Mouse (Mus musculus) CD4-positive helper T cell, adult 2 months (primary cell): ENCODE data around the gene Nkg7.
"Not testable (repeated sequence)": the region's sequence is repeated elsewhere in the genome, so short reads cannot be mapped to it uniquely, and the experiment has no call there.

Experiments used
- DNase-seq: peaks from one replicate; pipeline ENCODE4 v3.0.0-alpha.2; 2012; ENCODE audit warnings: low read depth, missing footprints, low spot score

The Nkg7 gene

DNA sequence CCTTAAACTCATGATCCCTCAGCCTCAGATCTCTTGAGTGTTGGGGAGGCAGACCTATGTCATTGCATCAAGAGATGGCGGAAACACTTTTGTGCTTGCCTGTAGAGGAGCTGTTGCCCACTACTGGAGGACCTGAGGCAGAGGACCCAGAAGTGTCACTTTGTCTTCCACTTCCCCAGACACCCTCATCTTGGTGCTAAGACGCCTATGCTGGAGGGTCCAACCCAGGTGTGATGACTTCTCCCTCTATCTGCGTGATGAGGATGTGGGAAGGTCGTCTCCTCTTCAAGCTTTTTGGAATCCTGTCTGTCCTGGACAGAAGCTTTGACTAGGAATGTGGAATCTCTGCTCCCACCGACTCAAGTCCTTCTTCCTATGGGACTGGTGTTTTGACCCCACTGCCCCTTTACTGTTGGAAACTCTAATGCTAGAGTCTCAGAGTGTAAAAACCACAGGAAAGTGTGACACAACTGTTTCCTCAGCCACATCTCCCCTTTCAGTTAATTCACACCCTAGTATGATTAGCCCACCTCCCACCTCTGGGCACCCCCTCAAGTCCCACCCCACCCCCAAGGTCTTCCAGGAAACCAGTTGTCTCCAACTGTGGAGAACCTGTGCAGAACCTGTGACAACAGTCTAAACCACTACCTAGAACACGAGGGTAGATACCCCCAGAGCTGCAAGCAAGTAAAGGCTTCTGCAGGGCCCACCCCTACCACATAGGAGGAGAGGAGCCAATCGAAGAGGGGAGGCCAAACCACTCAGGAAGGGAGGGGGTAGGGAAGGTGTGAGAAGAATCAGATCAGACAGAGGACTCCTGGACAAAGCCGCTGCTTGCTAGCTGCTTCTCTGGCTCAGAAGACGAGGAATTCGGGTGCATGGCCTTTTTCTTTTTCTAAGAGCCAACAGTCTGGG is at the start of gene Nkg7:
Gene Nkg7 (plus strand): TSS at position 733 of the 915 bp plus-strand sequence.
- DNase-seq: peak; percentile 67

DNA sequence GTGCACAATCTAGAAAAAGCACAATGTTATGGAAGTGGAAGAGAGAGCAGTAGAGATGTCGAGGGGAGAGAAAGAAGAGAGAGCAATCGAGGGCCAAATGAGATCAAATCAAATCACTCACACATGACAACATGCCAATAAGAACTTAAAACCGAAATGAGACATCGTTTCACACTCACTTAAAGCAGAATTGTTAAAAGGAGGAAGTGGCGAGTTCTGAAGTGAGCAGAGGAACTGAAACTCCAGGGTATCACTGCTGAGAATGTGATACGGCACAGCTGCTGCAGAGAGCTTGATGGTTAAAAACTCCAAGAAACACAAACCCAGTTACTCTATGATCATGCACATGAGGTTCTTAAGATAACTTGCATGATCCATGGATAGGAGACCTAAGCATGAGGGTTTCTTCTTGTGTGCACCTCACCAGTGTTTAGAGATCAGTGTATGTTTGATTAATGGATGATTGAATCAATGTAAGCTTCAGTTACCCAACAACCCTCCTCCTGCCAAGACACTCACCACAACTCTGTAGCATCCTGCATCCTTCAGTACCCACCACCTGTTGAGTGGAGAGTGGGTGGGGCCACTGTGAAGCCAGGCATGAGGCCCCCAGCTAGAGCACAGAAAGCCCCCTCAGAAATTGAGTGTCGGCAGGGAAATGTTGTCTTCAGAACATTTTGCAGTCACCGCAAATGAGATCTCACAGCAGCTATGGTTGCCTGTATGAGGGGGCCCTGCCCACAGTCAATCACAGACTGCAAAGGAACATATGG is 44.3 kb upstream of the Nkg7 start:
- DNase-seq: no peak

DNA sequence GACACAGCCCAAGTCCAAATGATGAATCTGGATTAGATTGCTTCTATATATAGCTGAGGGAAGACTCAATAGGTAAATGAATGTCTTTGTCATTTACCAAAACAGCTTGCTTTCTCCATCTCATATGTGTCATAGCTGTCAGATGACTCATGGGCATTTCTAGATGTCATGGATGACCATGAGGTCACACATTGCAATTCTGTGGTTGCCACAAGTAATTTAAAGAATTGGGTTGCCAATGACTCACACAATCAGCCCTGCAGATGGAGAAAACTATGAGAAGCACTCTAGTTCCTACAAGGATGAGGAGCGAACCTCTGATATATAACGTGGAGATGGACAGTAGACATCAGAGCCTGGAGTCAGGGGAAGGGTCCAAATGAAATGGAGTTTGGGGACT is 37.4 kb upstream of the Nkg7 start:
- no peak for DNase-seq

DNA sequence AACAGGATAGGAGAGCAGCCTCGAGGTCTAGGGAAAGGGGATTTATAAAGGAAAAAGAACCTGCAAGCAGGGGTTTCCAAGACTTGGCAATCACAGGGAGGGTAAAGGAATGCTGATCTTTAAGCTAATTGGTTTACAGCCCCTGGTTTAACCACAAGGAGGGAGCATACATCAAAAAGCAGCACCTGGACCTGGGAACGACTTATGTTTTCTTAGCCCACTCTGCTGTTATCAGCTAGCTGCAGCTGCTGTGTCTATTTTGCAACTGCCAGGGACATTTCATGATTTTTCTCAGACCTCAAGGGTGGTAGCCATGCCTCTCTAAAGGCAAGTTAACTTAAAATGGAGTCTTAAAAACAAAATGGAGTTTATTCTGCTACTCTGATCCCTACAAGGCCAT is 34.2 kb upstream of the Nkg7 start:
- no peak for DNase-seq

DNA sequence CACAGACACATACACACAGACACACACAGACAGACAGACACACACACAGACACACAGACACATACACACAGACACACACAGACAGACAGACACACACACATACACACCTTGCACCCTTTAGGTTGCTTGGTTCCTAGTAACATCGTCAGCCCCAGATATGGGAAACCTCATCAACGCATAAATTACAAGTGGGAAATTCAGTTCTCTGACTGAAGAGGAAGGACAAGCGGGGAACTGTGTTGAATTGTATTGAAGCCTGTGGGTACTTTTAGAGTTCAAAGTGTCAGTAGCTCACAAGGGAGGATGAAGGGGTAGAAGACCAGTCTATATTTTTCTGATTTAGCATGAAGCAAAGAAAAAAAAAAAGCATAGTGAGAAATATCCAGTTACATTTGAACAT is 29.3 kb upstream of the Nkg7 start:
- no peak for DNase-seq

DNA sequence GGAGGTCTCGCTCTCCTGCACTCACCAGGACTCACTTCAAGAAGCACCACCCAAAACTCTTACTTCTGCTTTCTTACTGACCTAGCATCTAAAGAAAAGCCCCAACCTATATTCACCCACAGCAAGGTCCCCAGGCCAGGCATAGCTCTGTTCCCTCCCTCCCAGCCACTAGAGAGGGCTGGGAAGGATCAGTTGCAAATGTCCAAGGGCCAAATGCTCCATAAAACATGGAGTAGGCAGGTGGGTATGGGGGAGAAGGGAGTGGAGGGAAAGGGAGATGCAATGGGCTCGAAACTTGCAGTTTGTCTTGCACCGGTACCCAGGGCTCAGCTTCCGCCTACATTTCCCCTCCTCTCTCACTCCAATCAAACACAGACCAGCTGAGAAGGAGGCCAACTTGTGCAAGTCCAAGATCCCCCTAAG is 28.7 kb upstream of the Nkg7 start, which contains the start of gene Siglecg:
Gene Siglecg (plus strand): TSS at position 74 of the 423 bp plus-strand sequence.
- DNase-seq: no peak

DNA sequence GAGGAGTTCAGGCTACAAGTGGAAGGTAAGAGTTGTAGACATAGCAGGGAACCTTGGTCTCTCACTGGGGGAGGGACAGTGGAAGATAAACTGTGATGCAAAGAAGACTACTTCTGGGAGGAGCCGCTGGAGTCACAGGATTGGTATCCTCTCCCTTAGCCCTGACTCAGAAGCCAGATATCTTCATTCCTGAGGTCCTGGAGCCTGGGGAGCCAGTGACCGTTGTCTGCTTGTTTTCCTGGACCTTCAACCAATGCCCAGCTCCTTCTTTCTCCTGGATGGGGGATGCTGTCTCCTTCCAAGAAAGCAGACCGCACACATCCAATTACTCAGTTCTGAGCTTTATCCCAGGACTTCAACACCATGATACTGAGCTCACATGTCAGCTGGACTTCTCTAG is 27.8 kb upstream of the Nkg7 start:
- no peak for DNase-seq

DNA sequence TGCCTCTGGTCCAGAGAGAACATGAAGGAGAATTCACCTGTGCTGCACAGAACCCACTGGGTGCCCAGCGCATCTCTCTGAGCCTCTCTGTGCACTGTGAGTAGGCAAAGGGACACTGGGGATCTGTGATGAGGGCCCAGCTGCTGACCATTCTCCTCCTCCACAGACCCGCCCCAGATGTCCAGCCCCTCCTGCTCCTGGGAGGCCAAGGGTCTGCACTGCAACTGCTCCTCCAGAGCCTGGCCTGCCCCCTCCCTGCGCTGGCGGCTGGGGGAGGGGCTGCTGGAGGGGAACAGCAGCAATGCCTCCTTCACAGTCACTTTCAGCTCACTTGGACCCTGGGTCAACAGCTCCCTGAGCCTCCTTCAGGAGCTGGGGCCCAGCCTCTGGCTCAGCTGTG is 25.1 kb upstream of the Nkg7 start:
- DNase-seq: not testable (repeated sequence)

DNA sequence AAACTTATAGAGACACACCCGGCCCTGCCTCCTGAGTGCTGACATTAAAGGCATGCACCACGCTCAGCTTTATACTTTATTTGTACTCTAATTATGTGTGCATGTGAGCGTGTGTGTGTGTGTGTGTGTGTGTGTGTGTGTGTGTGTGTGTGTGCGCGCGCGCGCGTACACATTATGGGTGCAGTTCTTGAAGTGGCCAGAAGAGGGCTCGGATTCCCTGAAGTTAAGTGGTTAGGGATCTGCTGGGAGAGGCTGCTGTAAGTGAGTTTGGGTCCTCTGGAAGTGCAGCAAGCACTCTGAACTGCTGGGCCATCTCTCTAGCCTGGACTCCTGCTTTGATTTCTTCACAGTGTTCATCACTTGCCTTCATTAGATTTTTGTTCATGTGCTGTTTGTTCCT is 19.6 kb upstream of the Nkg7 start:
- no peak for DNase-seq

DNA sequence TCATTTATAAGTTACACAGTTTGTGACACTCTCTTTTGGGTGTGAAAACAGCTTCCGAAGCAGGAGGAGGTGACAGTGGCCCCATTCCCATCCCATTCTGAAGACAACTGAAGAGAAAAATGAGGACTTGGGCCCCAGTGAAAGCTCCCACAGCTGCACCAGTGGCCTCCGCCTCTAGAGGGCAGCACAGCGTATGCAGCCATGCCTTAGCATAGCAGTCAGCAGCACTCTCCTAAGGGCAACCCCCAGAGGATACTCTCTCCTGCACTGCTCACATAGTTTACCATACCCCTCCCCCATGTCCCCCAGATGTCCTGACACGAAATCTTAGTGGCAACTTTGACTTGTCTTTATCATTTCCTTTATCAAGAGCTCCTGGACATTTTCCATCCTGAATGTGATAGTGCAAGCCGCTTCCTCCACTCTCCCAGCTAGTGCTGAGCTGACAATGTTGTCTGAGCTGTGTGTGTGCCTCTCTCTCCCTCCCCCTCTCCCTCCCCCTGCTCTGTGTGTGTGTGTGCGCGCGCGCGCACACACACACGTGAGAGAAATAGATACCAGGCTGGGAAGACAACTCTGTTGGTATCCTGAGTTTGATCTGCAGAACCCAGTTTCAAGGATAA is 13.8 kb upstream of the Nkg7 start:
- peak; percentile 83 for DNase-seq

DNA sequence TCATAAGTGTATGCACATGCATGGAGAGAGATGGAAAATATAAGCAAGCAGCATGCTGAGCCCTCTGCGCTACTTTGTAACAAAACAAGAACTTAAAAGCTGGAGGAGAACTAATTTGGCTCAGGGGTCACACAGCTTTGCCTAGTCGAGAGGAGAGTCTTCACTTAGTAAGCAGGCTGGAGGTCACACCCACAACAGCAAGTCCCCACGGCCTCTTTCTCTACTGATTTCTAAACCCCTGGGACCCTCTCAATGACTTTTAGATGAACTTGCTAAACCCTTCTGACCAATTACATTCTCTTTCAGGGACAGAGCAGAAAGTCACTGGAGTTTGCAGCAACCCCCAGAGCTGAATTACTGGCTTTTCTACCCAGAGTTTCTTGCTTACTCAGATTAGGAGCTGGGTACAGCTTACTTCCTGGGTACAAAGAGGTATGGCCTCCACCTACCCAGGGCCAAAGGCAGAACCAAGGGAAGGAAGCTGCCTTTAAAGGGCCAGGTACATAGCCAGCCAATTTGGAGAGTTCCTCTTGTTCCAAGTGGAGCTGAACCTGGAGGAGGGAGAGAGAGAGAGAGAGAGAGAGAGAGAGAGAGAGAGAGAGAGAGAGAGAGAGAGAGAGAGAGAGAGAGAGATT is 12.8 kb upstream of the Nkg7 start:
- DNase-seq: peak; percentile 28

DNA sequence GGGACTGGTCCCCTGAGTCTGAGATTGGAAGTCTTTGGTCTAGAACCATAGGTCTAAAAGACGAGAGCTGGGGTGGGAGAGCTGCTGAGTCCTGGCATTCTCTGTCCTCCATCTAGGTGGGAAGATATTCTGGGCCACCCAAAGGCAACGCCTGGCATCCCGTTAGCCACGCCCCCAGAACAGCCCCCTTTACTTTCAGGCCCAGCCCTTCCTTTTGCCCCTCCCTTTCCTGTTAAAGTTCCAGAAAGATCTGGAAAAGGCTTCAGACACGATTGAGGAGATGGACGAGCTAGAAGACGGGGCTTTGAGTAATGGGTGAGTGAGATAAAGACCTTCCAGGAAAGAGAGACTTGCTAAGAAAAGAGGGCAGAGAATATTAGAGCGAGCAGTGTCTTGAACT is 9.5 kb upstream of the Nkg7 start, which contains the start of gene Lim2:
Gene Lim2 (plus strand): TSS at position 265 of the 400 bp plus-strand sequence.
- DNase-seq: no peak

DNA sequence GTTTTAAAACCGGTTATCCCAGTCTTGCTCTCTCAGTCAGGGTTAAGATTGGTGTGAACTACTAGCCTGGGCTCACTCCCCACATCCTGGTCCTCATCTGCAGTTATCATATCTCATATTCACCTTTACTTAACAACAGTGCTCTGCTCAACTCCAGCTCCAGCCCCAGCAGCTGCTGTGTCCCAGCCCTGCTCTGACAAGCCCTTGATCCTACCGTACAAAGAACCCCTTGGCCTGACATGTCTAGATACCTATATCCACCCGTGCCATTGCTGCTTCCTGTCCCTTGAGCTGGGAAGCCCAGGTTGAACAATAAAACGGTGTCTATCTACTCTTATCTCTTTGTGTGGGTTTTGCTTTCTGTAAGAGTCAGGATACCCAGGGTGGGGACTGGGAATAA is 7.4 kb upstream of the Nkg7 start:
- no peak for DNase-seq

DNA sequence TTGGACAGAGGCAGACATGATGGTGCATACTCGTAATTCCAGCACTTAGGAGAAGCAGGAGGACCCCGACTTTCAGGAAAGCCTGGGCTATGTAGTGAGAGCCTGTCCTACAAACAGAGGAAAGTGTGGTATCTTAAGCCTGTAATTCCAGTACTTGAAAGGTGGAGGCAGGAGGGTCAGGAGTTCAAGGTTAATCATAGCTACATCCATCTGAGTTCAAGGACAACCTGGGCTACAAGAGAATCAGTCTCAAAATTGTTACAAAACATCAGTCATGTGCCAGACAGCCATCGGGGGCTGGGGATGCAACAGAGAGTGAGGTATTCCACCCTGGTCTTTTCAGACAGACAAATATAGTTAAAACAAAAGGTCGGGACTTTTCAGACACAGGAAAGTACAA is 4.0 kb upstream of the Nkg7 start:
- no peak for DNase-seq

DNA sequence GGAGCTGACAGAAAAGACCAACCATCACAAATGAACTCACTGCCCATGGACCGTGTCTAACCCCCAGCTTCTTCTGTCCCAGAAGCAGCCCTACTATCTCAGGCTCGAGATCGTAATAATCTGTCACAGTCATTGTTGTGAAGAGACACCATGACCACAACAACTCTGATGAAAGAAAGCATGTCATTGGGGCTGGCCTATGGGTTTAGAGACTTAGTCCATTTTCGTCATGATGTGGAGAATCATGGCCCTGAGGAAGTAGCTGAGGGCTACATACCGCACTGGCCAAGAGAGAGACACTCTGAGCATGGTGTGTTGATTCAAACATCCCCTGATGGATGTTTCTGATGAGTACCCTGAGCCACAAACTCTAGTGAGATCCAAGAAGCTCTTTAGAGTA is 2.2 kb upstream of the Nkg7 start:
- no peak for DNase-seq

DNA sequence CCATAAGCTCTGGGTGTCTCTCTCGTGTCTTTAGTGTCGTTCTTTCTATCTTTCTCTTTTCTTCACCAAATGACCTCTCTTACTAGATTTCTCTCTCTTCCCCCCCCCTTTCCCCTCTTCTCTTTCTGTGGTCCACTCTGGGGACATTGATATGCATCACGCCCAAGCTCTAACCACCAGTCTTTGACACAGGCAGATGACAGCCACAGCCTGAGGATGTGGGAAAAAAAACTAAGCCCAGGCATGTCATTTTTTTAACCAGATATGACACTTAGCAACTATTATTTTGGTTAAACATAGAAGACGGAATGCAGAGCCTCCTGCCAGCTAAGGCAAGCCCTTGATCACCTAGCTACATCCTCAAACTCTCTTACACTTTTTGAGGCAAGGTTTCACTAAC is 1.7 kb downstream of the Nkg7 start:
- peak; percentile 79 for DNase-seq

DNA sequence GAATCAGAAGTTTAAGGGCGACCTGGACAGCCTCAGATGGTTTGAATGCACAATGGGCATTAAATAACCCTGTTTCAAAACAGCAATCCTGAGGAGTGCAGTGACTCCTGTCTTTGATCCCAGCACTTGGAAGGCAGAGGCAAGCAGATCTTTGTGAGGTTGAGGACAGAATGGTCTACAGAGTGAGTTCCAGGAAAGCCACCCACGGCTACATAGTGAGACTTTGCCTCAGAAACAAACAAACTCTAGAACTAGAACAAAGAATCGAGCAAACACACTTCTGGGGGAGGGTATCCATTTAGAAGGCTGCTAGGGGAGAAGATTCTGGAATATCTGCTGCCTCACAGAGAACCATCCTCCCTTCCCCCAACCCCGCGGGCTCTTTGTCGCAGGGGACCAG is 3.6 kb downstream of the Nkg7 start, which contains the start of gene Cldnd2:
Gene Cldnd2 (plus strand): TSS at position 301 of the 400 bp plus-strand sequence.
- no peak for DNase-seq

DNA sequence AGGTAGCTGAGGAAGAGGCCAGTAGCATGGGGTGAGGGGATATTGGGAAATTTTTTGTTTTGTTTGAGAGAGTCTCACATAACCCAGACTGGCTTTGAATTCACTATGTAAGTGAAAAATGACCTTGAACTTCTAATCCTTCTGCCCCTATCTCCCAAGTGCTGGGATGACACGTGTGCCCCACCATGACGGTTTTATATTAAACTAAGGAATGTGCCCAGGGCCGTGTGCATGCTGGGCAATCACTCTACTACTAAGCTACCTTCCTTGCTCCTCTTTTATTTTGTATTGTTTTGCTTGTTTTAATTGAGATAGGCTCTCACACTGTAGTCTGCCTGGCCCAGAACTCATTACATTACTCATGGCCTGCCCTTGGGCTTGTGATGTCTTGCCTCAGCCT is 4.2 kb downstream of the Nkg7 start:
- no peak for DNase-seq

DNA sequence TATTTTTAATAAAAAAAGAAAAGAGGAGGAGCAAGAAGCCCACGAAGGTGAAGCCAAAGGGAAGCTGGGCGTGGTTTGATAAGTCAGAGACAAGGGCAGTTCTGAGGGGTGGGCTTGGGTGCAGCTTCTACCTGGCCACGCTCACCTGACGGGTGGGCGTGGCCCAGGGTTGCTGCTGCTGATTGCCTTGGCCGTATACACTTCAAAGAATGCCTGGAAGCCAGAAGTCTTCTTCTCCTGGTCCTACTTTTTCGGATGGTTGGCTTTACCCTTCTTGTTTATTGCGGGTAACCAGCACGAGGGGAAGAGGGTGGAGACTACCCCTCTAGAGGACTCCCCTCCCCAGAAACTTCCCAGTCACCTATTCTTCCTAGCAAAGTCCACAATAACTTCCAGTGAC is 5.8 kb downstream of the Nkg7 start:
- peak; percentile 25 for DNase-seq

DNA sequence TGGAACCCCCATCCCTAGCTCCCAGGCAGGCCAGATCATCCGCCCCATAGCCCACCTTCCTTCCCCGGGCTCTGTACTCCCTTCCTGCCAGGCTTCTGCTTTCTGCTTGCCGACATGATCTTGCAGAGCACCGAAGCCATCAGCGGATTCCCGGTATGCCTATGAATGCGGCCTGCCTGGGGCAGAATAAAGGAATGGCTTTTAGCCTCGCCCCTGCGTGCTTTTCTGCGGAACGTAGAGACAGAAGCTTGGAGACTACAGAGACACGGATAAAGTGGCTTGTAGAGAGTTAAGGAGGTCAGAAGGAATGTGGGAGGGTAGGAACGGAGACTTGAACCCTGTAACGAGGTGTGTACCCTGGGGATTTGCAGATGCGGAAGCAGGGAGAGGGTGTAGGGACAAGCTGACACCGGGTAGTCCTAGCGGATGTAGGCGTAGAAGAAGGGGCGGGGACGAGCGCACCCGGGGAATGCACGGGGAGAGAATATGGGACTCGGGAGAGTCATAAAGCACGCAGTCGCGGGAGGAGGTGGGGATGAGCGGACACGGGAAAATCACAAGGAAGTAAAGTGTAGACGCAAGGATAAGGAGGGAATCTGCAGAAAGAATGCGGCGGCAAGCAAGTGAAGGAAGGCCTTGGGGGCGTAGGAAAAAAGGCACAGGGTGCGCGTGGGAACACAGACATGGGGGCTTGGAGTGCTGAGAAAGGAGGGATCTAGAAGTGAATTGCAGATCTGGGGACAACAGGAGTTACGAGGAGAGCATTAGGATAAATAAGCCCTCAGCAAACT is 6.4 kb downstream of the Nkg7 start:
- DNase-seq: peak; percentile 84

DNA sequence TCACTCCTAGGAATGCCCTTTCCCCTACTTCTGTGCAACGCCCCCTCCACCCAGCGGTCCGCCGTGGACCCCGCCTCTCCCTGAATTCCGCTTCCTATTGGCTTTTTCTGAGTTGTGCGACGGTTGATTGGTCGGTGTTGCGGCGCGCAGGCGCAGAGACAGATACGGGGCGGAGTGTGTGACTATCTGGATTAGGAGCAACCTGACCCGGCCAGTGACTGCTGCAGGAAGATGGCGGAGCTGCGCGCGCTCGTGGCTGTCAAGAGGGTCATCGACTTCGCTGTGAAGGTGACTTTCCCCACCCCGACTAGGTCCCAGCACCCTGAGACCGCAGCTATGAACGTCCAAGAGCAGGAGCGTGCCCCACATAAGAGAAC is 7.0 kb downstream of the Nkg7 start, which contains the start of the genes Etfb and Gm45233:
Gene Etfb (plus strand): TSS at position 167 of the 377 bp plus-strand sequence.
Gene Gm45233 (plus strand): TSS at position 212 of the 377 bp plus-strand sequence.
- DNase-seq: peak; percentile 94
